Mouse (Mus musculus): ENCODE data around the gene Ccdc60. TPM values are rescaled to one million over a fixed set of nuclear protein-coding genes. Genes with fewer than 3 reads are reported as not detected.
"Not testable (repeated sequence)": the region's sequence is repeated elsewhere in the genome, so short reads cannot be mapped to it uniquely, and the experiment has no call there.

Ccdc60 gene
- total RNA-seq, 1 experiment from 2014 or later = not detected

DNA sequence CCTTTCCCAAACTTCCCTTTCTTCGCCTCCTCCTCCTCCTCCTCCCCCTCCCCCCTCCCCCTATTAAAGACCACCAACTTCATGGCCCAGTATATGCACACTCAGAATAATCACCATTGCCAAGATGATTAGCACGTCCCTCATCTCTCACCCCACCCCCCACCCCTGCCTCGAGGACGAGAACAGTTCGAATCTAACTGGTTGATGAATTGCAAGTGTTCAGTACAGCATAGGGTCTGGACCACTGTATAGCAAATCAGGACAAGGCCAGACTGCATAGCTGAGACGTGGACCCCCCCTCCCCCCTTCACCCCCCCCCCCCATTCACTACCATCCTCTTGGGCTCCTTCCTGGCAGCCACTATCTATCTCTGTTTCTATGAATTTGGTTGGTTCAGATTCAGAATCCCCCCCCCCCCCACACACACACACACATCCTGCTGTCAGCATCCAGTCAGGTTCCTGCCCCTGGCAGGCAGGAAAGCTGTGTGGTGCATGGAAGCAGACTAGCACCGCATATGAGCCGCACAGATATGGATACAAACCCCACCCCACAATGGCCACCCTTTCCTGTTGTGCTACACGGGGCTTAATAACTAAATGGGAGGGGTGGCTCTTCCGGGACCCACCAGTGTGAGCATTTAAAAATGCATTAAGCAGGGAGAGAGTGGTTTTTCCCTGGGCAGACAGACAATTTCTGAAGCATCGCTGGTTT, 79.2 kb downstream of the Ccdc60 start:
- no peak for ATAC-seq (ENCODE audit: extremely low read depth, insufficient number of reproducible peaks, low FRiP score, poor library complexity, severe bottlenecking)

- ATAC-seq (ENCODE audit: extremely low read depth, insufficient number of reproducible peaks, low FRiP score, poor library complexity, severe bottlenecking) = no peak
Observed at GRCm38 (mm10) chr5:116208741-116209368, 79.9 kb downstream of the Ccdc60 start.

GRCm38 (mm10) chr5:116202692-116203091, 86.1 kb downstream of the Ccdc60 start:
- no peak for ATAC-seq (ENCODE audit: extremely low read depth, insufficient number of reproducible peaks, low FRiP score, poor library complexity, severe bottlenecking)

GRCm38 (mm10) chr5:116194499-116194898, 94.3 kb downstream of the Ccdc60 start:
- ATAC-seq (ENCODE audit: extremely low read depth, insufficient number of reproducible peaks, low FRiP score, poor library complexity, severe bottlenecking) = no peak

DNA sequence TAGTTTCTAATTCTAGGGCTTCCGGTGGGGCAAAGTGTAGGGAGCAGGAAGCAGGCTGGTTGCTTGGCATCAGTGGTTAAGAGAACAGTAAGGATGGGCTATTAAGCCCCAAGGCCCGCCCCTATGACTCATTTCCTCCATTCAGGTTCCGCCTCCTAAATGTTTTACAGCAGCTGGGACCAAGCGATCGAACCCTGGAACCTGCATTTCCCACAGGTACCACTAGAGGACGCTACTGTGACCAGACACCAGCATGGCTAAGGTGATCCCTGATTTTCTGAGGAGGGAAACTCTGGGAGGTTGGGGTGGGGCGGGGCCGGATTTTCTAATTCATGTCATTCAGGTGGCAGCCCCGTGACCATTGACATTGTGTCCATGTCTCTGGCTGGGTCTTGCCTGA, 96.1 kb downstream of the Ccdc60 start:
- ATAC-seq (ENCODE audit: extremely low read depth, insufficient number of reproducible peaks, low FRiP score, poor library complexity, severe bottlenecking) = no peak

DNA sequence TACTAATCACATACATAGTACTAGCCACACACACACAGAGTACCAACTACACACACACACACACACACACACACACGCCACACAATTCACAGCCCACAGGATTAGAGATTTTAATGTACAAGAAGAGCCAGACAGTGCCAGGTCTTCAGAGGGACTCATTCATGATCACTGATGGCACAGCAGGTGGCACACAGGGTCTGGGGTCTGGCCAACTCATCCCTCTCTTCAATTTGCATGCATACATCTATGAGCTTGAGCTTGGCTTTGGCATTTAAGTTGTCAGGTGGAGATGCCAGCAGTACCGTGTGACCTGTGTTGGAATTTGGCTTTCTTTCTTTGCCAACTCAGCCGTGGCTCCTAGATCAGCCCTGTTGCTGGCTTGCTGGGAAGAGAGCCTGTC, 97.2 kb downstream of the Ccdc60 start:
- no peak for ATAC-seq (ENCODE audit: extremely low read depth, insufficient number of reproducible peaks, low FRiP score, poor library complexity, severe bottlenecking)

DNA sequence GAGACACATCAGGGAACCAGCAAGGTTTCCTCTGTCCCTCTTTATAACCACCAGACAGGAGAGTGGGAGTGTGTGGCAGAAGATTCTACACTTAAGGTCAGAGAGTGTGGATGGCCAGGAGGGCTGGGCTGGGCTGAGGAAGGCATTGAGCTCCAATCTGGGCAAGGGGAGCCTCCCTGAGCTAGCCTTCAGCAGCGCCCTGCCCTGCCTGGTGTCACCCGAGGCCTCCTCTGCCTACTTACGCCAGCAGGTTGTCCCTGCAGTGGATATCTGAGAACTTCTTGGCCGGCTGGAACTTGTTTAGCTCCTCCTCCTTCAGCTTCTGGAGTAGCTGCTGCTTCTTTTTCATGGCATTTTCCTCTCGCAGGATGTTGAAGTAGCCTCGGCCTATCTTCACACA, 99.0 kb downstream of the Ccdc60 start:
- ATAC-seq (ENCODE audit: extremely low read depth, insufficient number of reproducible peaks, low FRiP score, poor library complexity, severe bottlenecking) = no peak

- ATAC-seq (ENCODE audit: extremely low read depth, insufficient number of reproducible peaks, low FRiP score, poor library complexity, severe bottlenecking) = no peak
Observed at GRCm38 (mm10) chr5:116180594-116180993, 108.2 kb downstream of the Ccdc60 start.

DNA sequence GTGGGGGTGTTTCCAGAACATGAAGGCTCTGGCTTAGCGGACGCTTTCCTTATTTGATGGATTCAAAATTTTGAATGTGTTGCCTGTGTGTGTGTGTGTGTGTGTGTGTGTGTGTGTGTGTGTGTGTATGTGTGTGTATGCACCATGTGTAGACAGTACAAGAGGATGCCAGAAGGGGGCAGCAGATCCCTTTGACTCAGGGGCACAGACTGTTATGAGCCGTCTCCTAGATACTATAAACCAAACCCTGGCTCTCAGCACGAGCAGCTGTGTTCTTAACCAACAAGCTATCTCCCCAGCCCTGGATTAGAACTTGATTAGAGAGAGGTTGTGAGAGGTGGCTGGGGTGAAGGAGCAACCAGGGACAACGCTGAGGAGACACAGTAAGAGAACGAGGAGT, 117.1 kb downstream of the Ccdc60 start:
- ATAC-seq (ENCODE audit: extremely low read depth, insufficient number of reproducible peaks, low FRiP score, poor library complexity, severe bottlenecking) = no peak

GRCm38 (mm10) chr5:116166965-116167364, 121.8 kb downstream of the Ccdc60 start:
- no peak for ATAC-seq (ENCODE audit: extremely low read depth, insufficient number of reproducible peaks, low FRiP score, poor library complexity, severe bottlenecking)

GRCm38 (mm10) chr5:116165203-116165888, 123.4 kb downstream of the Ccdc60 start:
- no peak for ATAC-seq (ENCODE audit: extremely low read depth, insufficient number of reproducible peaks, low FRiP score, poor library complexity, severe bottlenecking)

GRCm38 (mm10) chr5:116154811-116155210, 134.0 kb downstream of the Ccdc60 start:
- ATAC-seq (ENCODE audit: extremely low read depth, insufficient number of reproducible peaks, low FRiP score, poor library complexity, severe bottlenecking) = no peak

DNA sequence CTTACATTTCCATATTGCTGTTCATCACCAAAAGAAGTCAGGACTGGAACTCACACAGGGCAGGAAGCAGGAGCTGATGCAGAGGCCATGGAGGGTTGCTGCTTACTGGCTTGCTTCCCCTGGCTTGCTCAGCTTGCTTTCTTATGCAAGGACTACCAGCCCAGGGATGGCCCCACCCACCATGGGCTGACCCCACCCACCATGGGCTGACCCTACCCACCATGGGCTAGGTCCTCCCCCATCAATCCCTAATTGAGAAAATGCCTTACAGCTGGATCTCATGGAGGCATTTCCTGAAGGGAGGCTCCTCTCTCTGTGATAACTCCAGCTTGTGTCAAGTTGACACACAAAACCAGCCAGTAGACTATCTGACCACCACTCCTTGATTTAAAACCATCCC, 142.3 kb downstream of the Ccdc60 start:
- ATAC-seq (ENCODE audit: extremely low read depth, insufficient number of reproducible peaks, low FRiP score, poor library complexity, severe bottlenecking) = not testable (repeated sequence)

GRCm38 (mm10) chr5:116144711-116145110, 144.1 kb downstream of the Ccdc60 start:
- no peak for ATAC-seq (ENCODE audit: extremely low read depth, insufficient number of reproducible peaks, low FRiP score, poor library complexity, severe bottlenecking)

- ATAC-seq (ENCODE audit: extremely low read depth, insufficient number of reproducible peaks, low FRiP score, poor library complexity, severe bottlenecking) = no peak
Observed at GRCm38 (mm10) chr5:116140682-116141081, 148.1 kb downstream of the Ccdc60 start.

- ATAC-seq (ENCODE audit: extremely low read depth, insufficient number of reproducible peaks, low FRiP score, poor library complexity, severe bottlenecking) = no peak
Observed at GRCm38 (mm10) chr5:116123344-116123743, 165.4 kb downstream of the Ccdc60 start.

GRCm38 (mm10) chr5:116116567-116116966, 172.2 kb downstream of the Ccdc60 start:
- ATAC-seq (ENCODE audit: extremely low read depth, insufficient number of reproducible peaks, low FRiP score, poor library complexity, severe bottlenecking) = no peak

DNA sequence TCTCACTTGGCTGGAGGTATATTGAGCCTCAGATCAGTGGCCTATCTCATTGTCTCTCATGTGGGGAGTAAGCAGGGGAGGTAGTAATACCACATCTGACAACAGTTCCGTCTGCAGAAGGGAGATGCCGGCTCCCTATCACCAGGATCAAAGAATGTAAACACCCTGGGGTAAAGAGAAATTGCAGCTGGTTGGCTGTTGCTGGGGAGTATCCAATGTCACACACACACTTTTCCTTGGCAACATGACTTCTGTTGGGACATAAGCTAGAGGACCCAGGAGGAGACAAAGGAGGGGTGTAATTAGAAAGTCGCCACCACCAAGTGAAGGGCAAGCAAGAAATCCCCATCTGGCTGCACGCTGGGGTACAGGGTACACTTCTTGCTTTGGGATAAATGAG, 172.7 kb downstream of the Ccdc60 start:
- ATAC-seq (ENCODE audit: extremely low read depth, insufficient number of reproducible peaks, low FRiP score, poor library complexity, severe bottlenecking) = no peak

- ATAC-seq (ENCODE audit: extremely low read depth, insufficient number of reproducible peaks, low FRiP score, poor library complexity, severe bottlenecking) = no peak
Observed at GRCm38 (mm10) chr5:116115071-116115834, 173.5 kb downstream of the Ccdc60 start.

All from neutrophil, adult 5-6 weeks (primary cell).